Mouse (Mus musculus) B cell, adult 2 months (primary cell): ENCODE data around the gene Pole2.

Source experiments
- DNase-seq, 2 experiments: peaks; one replicate each; pipeline ENCODE4 v3.0.0; 2022

The Pole2 gene

DNA sequence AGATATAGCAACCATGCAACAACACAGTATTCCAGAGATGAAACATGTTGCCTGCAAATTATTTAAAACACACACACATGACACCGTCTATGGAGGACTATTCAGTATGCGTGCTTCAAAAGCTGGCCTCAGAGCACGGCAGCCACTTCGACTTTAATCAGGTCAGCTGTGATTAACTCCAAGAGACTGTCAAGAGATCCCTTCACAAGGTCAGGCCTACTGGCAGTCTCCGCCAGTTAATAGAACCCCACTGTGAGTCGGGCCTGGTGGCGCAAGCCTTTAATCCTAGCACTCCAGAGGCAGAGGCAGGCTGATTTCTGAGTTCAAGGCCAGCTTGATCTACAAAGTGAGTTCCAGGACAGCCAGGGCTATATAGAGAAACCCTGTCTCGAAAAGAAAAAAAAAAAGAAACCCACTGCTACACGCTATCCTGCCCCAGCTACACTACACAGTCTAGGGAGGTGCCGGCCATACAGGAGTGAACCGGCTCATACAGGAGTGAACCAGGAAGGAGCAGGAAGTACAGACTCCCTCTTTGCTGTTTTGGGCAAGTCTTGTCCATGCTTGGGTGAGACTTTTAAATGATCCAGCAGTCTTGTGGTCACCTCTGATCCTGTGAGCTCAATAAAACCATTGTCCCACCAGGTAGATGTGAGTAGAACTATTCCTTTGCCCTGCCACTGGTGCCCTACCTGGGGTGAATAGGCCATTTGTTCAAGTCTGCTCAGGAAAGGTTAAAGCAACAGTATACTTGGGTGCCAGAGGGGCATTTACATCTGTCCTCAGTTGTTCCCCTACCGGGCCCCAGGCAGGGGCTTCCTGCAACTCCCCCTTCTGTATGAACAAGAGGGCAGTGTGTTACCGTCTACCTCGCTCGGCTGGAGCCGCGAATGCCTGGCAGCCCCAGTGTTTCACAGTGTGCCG is 17.7 kb downstream of the Pole2 start:
- no peak for DNase-seq

DNA sequence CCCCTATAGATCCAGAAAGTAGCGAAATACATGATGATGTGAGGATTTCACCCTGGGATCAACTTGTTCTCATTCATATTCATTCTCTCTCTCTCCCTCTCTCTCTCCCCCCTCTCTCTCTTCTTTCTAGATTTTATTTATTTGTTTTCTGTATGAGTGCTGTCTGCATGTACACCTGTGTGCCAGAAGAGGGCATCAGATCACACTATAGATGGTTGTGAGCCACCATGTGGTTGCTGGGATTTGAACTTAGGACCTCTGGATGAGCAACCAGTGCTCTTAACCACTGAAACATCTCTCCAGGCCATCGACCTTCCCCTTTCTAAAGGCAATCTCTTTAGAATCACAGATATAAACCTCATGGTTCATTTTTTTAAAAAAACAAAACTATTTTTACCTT is 19.5 kb downstream of the Pole2 start:
- peak in 1 of 2 experiments; percentile 22 for DNase-seq

DNA sequence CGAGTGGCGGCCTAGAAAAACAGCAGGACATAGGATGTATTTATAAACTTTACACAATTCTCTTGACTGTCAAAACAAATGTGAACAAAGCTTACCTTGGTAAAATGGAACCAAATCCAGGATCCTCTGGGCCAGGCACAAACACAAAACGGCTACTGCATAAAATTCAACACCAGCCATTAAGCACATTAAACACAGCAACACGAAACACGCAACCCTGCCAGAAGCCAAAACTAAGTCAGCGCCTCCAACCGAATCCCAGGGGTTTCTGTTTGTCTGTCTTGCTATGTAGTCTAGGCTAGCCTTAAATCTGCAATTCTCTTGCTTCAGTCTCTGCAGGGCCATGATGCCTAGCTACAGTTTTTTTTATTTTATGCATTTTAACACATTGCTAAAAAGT is 20.1 kb downstream of the Pole2 start:
- no peak for DNase-seq

DNA sequence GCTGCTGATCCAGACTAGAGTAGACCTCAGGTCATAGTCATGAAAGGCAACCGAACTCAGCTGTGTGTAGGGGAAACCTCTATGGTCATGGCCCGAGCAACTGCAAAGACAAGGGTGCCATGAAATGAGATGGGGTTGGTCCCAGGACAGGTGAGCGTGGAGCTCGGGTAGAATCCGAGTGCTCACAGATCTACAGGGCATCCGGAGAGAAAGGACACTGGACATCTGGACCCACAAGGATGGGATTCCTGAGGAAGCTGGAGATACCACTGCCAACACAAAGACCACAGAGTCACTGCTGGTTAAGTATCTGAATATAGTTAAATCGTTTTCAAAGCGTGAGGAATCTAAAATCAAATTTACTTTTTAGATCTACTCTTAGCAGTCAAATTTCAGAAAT is 20.6 kb downstream of the Pole2 start:
- no peak for DNase-seq

DNA sequence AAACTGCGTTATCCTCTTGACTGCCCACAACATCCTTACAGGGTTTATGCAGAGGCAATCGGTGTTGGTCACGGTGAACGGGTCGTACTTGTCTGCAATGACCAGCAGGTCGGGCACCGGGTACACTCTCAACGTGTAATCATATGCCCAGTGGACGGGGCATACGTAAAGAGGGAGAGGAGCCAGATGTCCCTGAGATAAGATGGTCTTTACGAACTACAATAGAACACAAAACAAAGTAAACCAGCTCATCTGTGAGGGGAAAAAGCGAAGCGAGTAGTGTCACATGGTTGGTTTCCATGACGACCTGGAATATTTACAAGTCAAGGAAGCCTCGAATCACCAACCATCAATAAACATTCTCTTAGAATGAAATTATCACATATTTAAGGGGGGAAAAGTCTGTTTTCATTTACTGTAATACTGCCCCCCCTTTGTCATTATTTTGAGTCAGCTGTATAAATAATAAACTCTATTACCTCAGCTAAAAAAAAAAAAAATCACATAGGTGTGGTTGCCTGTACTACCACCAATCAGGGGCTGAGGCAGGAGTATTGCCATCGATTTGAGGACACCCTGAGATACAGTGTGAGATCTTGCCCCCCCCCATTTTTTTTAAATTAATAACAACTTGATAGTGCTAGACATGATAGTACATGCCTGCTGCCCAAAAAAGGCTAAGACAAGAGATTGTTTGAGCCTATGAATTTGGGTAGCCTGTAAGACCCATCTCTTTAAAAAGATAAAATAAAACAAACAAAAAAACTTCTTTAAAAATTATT is 23.8 kb downstream of the Pole2 start, which contains the start of gene Gm49384:
Gene Gm49384, minus strand, starts transcription at position 216 of the 782 bp plus-strand sequence.
- no peak for DNase-seq

DNA sequence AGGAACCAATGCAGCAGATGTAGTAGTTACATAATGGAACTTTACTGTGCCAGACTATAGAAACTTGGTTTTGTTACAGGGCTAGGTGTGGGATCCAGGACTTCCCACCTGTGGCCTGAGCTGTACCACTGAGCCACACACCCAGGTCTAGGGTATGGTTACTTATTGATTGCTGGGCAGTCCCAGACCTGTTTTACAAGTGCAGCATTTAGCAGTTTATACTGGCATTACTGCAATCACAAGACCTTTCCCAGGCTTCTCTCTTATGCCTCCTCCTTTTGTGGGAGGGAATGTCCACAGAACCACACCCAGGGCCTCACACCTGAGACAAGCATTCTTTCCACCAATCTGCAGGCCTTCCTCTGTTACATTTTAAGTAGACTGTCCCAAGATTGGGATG is 29.0 kb downstream of the Pole2 start:
- DNase-seq = no peak

DNA sequence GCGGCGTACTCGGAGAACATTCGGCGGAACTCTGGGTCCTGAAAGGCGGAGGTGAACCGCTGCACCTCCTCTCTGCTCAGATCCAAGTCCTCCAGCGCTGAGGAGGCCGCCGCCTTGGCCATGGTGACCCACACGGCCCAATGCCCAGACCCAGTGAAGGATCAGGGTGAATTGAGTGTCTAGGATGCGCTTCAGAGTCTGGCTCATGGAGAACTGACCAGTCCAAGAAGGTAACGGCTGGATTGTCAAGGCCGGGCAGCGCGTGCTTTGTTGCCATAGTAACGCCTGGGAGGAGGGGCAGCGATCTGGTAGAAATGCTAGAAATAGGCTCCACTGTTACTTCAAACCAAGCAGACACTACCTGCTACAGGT is 29.8 kb downstream of the Pole2 start, which contains the start of gene Dnaaf2:
Gene Dnaaf2, minus strand, starts transcription at position 266 of the 372 bp plus-strand sequence.
- DNase-seq = peak; percentile 78 to 80

DNA sequence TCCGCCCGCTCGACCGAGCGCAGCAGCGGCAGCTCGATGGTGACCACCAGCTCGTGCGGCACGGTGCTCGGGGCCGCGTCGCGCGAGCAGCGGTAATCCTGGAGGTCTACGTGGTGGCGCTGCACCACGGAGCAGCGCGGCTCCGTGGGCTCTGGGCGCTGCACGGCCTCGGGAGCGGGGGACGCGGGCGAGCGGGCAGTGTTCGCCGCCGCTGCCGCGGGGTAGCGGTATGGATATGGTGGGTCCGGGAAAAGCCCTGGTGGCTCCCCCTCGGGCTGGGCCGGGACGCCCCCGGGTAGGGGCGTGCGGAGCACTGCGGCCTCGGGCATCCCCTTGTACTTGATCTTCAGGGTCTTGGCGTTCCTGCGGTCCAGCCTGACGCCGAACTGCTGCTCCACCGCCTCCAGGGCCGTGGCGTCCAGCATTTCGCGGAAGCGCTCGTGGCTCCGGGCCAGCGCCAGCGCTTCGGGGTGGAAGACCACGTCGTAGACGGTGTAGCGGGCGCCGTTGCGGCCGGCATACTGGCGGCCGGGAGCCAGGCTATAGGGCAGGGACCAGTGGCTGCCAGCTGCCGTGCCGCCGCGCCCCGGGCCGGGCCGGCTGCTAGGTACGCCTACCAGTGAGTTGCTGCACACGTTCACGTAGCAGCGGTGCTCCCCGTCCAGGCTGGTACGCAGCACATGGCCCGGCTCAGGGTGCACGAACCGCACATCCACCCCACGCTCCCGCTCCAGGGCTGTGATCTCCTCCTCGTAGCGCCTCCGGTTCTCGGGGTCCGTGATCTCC is 30.4 kb downstream of the Pole2 start:
- peak in 1 of 2 experiments; percentile 71 for DNase-seq

DNA sequence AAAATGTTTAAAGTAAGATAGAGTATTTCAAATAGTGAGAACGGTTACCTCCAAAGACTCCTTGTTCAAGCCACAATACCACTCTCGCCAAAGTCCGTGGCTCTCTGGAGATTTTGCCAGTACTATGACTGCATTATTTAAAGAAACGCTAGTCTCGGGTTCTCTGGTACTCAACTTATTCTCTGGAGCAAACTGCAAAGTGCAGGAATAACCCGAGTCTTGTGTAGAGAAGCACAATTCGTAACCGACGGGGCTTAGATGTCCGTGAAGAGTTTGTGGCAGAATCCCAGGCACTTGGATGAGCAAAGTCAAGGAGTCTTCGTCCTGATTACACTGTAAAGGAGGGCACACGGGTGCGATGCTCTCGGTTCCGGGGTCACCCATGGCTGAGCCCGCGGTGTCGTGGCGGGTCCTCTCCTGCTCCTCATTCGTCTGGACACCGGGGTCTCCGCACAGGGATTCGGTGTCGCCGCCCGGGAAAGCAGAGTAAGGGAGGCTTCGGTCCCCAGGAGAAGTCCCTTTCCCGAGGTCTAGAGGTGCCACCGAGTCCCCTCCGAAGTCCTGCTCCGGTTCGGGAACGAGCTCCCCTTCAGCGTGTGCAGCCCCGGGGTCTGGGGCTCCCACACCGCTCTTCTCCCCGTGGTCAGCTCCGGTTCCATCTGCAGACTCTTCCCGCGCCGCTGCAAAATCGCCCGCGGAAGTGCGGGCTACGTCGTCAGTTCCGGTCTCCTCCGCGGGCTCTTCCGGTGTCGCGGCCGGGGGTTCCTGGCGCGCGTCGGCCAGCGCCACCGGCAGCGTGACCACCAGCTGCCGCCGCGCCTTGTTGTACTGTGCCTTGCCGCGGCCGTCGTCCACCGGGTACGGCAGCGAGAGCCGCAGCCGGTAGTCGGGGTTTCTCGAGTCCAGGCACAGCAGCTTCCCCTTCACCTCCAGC is 31.3 kb downstream of the Pole2 start, which contains the start of gene Gm49383:
Gene Gm49383, minus strand, starts transcription at position 661 of the 934 bp plus-strand sequence.
- DNase-seq = peak; percentile 53 to 65

DNA sequence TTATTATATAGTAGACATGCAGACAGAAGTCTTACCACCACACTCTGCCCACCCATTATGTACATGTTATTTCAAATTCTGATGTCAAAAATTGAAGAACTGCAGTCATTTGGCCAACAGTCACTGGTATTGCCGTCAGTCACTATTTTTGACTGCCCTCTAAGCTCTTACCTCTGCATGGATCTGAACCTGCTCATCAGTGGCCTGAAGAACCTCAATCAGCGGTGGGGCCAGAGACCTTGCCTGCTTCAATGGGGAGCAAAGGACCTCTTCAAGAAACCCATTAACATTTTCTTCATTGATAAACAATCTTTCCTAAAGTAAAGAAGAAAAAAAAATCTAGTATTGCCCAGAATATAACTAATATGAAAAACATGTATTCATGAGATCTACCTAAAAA is 35.4 kb downstream of the Pole2 start:
- no peak for DNase-seq

DNA sequence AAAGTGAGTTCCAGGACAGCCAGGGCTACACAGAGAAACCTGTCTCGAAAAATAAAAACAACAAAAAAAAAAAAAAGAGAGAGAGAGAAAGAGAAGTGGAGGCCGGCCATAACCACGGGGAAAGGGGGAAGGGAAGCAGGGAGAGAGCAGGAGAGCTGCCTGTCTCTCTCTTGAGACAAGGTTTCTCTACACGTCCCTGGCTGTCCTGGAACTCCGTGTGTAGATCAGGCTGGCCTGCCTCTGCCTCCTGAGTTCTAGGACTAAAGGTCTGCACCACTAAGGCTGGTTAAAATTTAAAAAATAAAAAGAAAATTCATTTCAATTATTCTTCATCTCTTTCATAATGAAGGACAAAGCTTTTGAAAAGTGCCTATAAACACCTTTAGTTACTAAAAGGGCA is 36.6 kb downstream of the Pole2 start:
- no peak for DNase-seq

DNA sequence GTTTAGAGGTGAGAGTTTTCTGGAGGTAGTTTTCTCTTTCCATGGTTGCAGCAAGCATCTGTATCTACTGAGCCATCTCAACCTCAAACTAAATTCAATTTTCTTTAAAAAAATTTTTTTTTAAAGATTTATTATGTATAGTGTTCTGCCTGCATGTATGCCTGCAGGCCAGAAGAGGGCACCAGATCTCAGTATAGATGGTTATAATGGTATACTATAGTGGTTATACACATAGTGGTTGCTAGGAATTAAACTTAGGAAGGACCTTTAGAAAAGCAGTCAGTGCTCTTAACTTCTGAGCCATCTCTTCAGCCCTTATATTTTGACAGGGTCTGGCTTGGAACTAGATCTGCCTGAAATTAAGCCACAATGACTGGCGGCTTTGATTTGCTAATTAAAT is 37.5 kb downstream of the Pole2 start:
- peak; percentile 43 to 47 for DNase-seq

DNA sequence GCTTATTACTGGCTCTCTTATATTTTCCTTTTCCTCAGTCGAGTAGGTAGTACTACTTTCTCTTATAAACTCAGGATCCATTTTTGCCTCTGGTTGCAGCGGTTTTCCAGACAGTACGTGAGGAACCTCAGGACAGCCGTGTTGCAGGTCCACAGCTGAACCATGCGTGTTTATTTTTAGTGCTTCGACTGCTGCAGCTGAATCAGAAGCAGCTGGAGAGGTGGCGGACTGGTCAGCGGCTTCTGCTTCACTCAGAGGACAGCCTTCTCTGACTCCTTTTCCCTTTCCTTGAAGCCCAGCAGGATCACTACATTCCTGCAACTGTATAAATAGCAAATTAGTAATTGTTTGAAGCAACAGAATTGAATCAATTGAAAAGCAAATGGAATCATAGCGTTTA is 37.9 kb downstream of the Pole2 start:
- DNase-seq = no peak

DNA sequence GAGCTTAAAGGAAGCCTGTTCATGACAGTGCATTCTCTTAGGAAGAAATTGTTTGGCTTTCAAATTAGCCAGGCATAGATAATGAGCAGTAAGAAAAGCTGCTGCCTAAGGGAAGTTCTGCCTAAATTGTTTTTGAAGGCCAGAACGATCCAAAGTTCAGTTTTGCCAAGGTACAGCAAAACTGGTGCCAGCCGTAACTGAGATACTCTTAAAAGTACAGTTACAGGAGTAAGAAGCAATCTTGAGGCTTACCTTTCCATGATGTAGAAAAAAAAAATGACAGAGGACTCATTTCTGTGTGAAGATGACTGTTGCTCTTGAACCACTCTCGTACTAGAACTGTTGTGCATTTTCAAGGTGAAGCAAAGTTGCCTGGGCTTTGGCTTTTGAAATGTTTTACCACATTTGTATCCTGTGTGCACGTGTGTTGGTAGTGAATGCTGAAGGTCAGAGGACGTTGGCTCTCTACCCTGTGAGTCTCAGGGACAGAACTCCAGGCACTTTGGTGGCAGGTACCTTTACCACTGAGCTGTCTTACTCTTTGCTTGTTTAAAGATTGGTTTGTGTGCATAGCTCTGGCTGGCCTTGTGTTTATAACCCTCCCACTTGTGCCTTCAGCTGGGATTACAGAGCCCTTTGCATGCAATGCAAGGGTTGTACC is 41.1 kb downstream of the Pole2 start:
- no peak for DNase-seq

DNA sequence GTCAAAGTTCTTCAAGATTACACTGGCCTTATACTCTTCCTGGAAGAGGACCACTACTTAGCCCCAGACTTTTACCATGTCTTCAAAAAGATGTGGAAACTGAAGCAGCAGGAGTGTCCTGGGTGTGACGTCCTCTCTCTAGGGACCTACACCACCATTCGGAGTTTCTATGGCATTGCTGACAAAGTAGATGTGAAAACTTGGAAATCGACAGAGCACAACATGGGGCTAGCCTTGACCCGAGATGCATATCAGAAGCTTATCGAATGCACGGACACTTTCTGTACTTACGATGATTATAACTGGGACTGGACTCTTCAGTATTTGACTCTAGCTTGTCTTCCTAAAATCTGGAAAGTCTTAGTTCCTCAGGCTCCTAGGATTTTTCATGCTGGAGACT is 42.6 kb downstream of the Pole2 start:
- DNase-seq = no peak

DNA sequence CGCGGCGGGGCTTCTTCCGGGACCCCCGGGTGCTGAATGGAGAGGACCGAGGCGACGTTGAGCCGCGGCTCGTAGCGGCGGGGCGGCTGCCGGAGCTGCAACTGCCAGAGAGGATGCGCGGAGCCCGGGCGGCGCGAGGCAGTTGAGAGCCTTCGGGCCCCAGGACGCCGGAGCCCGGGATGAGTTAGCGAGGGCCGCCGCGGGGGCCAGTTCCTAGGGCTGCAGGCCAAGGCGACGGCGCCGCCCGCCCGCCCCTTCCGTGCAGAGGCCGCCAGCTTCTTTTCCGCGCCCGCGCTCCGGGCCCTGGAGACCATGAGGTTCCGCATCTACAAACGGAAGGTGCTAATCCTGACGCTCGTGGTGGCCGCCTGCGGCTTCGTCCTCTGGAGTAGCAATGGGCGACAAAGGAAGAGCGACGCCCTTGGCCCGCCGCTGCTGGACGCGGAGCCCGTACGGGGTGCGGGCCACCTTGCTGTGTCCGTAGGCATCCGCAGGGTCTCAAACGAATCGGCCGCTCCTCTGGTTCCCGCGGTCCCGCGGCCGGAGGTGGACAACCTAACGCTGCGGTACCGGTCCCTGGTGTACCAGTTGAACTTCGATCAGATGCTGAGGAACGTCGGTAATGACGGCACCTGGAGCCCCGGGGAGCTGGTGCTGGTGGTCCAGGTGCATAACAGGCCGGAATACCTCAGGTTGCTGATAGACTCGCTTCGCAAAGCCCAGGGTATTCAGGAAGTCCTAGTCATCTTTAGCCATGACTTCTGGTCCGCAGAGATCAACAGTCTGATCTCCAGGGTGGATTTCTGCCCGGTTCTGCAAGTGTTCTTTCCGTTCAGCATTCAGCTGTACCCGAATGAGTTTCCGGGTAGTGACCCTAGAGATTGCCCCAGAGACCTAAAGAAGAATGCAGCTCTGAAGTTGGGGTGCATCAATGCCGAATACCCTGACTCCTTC is 43.4 kb downstream of the Pole2 start:
- no peak for DNase-seq

DNA sequence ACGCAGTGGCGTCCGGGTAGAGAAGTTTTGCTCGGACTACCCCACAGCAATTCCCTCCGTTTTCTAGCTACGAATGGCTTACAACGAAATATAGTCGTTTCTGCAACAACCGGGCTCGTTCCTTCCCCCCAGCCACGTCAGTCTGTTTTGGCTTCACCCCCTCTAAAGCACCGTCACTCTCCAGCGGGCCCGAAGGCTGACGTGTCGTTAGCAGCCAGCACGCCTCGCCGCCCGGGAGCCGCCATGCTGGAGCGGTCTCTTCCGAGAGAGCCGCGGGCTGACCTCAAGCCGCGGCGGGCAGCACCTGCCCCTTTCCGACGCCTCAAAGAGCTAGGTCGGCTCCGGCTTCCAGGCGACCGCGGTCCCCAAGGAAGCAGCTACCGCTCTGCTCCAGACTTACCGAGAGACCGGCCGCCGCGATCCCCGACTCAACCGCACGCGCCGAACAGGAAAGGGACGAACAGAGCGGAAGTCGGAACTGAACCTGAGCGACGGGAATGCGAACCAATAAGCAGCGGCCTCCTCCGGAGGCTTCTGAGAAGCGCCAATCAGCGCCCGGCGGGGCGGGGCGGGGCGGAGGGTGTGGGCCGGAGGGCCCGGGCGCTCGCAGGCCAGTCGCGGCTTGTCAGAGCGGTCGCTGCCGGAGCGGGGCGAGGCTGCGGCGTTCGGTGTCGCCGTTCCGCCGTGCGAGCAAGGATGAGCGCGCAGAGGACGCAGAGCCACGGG is 44.2 kb downstream of the Pole2 start, which contains the start of the genes Rpl36al and Mgat2:
Gene Rpl36al, minus strand, starts transcription at position 501 of the 726 bp plus-strand sequence.
Gene Mgat2, plus strand, starts transcription at position 575 of the 726 bp plus-strand sequence.
- DNase-seq = peak; percentile 96

DNA sequence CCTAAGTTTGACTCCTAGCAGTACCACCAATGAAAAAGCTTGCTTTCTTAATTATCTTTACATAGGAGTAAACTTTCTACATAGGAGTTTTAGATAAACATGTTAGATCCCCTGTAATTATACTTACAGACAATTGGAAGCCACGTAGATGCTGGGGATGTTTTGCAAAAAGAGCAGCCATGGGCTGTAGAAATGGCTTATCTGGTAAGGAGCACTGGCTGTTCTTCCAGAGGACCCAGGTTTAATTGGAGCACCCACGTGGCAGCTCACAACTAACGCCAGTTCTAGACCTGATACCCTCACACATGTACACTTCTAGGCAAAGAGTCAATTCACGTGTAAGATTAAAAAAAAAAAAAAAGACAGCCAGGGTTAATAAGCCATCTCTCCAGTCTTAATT is 46.2 kb downstream of the Pole2 start:
- no peak for DNase-seq

DNA sequence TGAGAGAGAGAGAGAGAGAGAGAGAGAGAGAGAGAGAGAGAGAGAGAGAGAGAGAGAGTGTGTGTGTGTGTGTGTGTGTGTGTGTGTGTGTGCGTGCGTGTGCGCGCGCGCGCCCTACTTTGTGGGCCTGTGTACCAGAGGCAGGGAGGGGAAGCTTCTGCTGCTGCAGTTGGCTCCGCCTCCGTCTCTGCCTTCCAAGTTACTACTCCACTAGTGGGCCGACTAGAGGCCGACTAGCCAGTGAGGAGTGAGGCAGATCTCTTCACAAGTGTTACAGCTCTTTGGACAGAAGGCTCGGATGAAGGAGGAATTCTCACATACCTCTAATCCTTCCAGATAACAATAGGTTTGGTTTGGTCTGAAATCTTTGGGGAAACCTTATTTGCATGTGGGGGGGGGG is 48.6 kb downstream of the Pole2 start:
- no peak for DNase-seq
